Mouse (Mus musculus) hindlimb bud, embryonic 11.5 days (tissue): Measurements from ENCODE around the gene Cyb5r4.
"Not testable (repeated sequence)": the region's sequence is repeated elsewhere in the genome, so short reads cannot be mapped to it uniquely, and the experiment has no call there.

Source experiments
- DNase-seq: peaks from one replicate; pipeline ENCODE4 v3.0.0-alpha.2; 2012; ENCODE audit warnings: low read depth, low spot score; ENCODE audit errors: extremely low spot score

Cyb5r4 gene

GRCm38 (mm10) chr9:87021778-87022523 is at the start of gene Cyb5r4:
TSS of gene Cyb5r4 (plus strand) at chr9:87022014.
- DNase-seq = peak; percentile 89

GRCm38 (mm10) chr9:86972471-86972870 is 49.3 kb upstream of the Cyb5r4 start:
- not testable (repeated sequence) for DNase-seq

GRCm38 (mm10) chr9:86973562-86973961 is 48.3 kb upstream of the Cyb5r4 start:
- DNase-seq = no peak

GRCm38 (mm10) chr9:86976896-86977295 is 44.9 kb upstream of the Cyb5r4 start:
- no peak for DNase-seq

GRCm38 (mm10) chr9:86978257-86978907 is 43.4 kb upstream of the Cyb5r4 start:
- DNase-seq = no peak

- DNase-seq = no peak
Observed at GRCm38 (mm10) chr9:86980048-86980447, 41.8 kb upstream of the Cyb5r4 start.

- DNase-seq = no peak
Observed at GRCm38 (mm10) chr9:86980942-86981341, 40.9 kb upstream of the Cyb5r4 start.

- no peak for DNase-seq
Observed at GRCm38 (mm10) chr9:86981551-86981950, 40.3 kb upstream of the Cyb5r4 start.

- DNase-seq = no peak
Observed at GRCm38 (mm10) chr9:86984583-86984982, 37.2 kb upstream of the Cyb5r4 start.

- DNase-seq = no peak
Observed at GRCm38 (mm10) chr9:86985105-86985504, 36.7 kb upstream of the Cyb5r4 start.

GRCm38 (mm10) chr9:86986703-86987296 is 35.0 kb upstream of the Cyb5r4 start:
- DNase-seq = peak; percentile 37

GRCm38 (mm10) chr9:86989822-86990221 is 32.0 kb upstream of the Cyb5r4 start:
- DNase-seq = no peak

GRCm38 (mm10) chr9:86991758-86992157 is 30.1 kb upstream of the Cyb5r4 start:
- DNase-seq = no peak

GRCm38 (mm10) chr9:86997046-86997691 is 24.6 kb upstream of the Cyb5r4 start:
- no peak for DNase-seq

- no peak for DNase-seq
Observed at GRCm38 (mm10) chr9:86999956-87000582, 21.7 kb upstream of the Cyb5r4 start.

GRCm38 (mm10) chr9:87004701-87005434 is 16.9 kb upstream of the Cyb5r4 start:
- DNase-seq = no peak

GRCm38 (mm10) chr9:87005435-87005779 is 16.4 kb upstream of the Cyb5r4 start:
- DNase-seq = no peak

GRCm38 (mm10) chr9:87008507-87008906 is 13.3 kb upstream of the Cyb5r4 start:
- DNase-seq = no peak

GRCm38 (mm10) chr9:87008919-87009318 is 12.9 kb upstream of the Cyb5r4 start:
- no peak for DNase-seq

GRCm38 (mm10) chr9:87015288-87015937 is 6.4 kb upstream of the Cyb5r4 start, which contains the start of gene Ripply2:
TSS of gene Ripply2 (plus strand) at chr9:87015537.
- no peak for DNase-seq
